Mouse (Mus musculus) stomach, postnatal 0 days (tissue): ENCODE results near the gene Ppox. TPM values are rescaled to one million over a fixed set of nuclear protein-coding genes. Genes with fewer than 3 reads are reported as not detected.

Experiments used
- ATAC-seq: fragments of 200-750 bp; cut with Nextera tagmentation; 2 replicates; pipeline ENCODE4 v1.8.0; 2017; ENCODE audit not compliant: low FRiP score, low TSS enrichment
- DNase-seq: peaks from one replicate; pipeline ENCODE4 v3.0.0-alpha.2; 2016; ENCODE audit warnings: low spot score
- H3K27ac ChIP-seq: fragments of 300-500 bp; sonication (generic); replicated peaks from 2 replicates; pipeline ENCODE4 v1.5.1; 2014; ENCODE audit warnings: mild to moderate bottlenecking, control low read depth
- H3K27me3 ChIP-seq: fragments of 300-500 bp; sonication (generic); 2 replicates; pipeline ENCODE4 v1.6.1; 2014; ENCODE audit warnings: low read length; ENCODE audit not compliant: control insufficient read depth, insufficient read depth
- H3K36me3 ChIP-seq: fragments of 300-500 bp; sonication (generic); 2 replicates; pipeline ENCODE4 v1.6.1; 2014; ENCODE audit warnings: low read length, mixed read lengths; ENCODE audit not compliant: control insufficient read depth, insufficient read depth
- H3K4me1 ChIP-seq: fragments of 300-500 bp; sonication (generic); replicated peaks from 2 replicates; pipeline ENCODE4 v1.6.1; 2014; ENCODE audit warnings: antibody characterized with exemption; ENCODE audit not compliant: control insufficient read depth, insufficient read depth
- H3K4me2 ChIP-seq: fragments of 300-500 bp; sonication (generic); replicated peaks from 2 replicates; pipeline ENCODE4 v1.6.1; 2014; ENCODE audit warnings: low read depth, mild to moderate bottlenecking, control low read depth, moderate library complexity
- H3K4me3 ChIP-seq: fragments of 300-500 bp; sonication (generic); 2 replicates; pipeline ENCODE4 v1.5.1; 2014; ENCODE audit warnings: low read depth, low read length, control low read depth
- H3K9ac ChIP-seq: fragments of 300-500 bp; sonication (generic); 2 replicates; pipeline ENCODE4 v1.6.1; 2014; ENCODE audit warnings: mild to moderate bottlenecking, low read length, control low read depth, mixed read lengths
- H3K9me3 ChIP-seq: fragments of 300-500 bp; sonication (generic); 2 replicates; pipeline ENCODE4 v1.6.1; 2016; ENCODE audit warnings: low read length; ENCODE audit not compliant: control insufficient read depth
- CTCF ChIP-seq: IDR thresholded peaks from 2 replicates; pipeline ENCODE4 v1.5.1; 2016; ENCODE audit warnings: antibody characterized with exemption, low read depth, mild to moderate bottlenecking, moderate library complexity
- EP300 ChIP-seq: optimal IDR thresholded peaks from 2 replicates; pipeline ENCODE3; 2016; ENCODE audit warnings: antibody characterized with exemption
- WGBS: fragments of 180-500 bp; shearing (Covaris S2); extraction: QIAGEN DNeasy Blood & Tissue Kit; methylation state at CpG from one replicate; pipeline ENCODE4 v1.1.7; 2014; 5-methylcytosine and 5-hydroxymethylcytosine counted together
- polyA plus RNA-seq: library from polyadenylated mRNA; unstranded; fragments of >200 nt; fragmentation: Nextera tagmentation; extraction: Ambion mirVana; gene quantifications from 2 replicates; pipeline ENCODE4 v1.2.1, GENCODE M21; 2015

Gene Ppox
- polyA plus RNA-seq, 1 experiment from 2014 or later: 16.8 TPM

- H3K4me1 ChIP-seq: no peaks in the 10 kb centered on the region
- no peak overlapping the region for H3K27ac ChIP-seq
- no peak overlapping the region for H3K4me2 ChIP-seq
- TF ChIP-seq EP300 (no peak), CTCF (peak; percentile 90)
- WGBS: 76% methylated on average over 14 of the region's 14 CpGs
- no peak overlapping the region for H3K9ac ChIP-seq
- DNase-seq: peak; percentile 82
- peaks cover 35% of the 10 kb centered on the region for H3K36me3 ChIP-seq
- H3K4me3 ChIP-seq: no peak overlapping the region
- H3K27me3 ChIP-seq: no peaks in the 10 kb centered on the region
- ATAC-seq: 0 out of 2 replicates have a peak, but pooled peaks have one; percentile 48
- H3K9me3 ChIP-seq: no peaks in the 10 kb centered on the region
Observed at GRCm38 (mm10) chr1:171238463-171238862, 42.5 kb downstream of the Ppox start.

- 54% methylated on average over 6 of the region's 6 CpGs for WGBS
- no peaks in the 10 kb centered on the region for H3K27me3 ChIP-seq
- no peak overlapping the region for H3K4me2 ChIP-seq
- H3K36me3 ChIP-seq: peaks cover 35% of the 10 kb centered on the region
- DNase-seq (no peak), ATAC-seq (no peak)
- TF ChIP-seq CTCF: no peak
- TF ChIP-seq EP300: no peak
- H3K9ac ChIP-seq: no peak overlapping the region
- peak overlapping the region; percentile 13; the same call in 1 of the 2 replicates for H3K27ac ChIP-seq
- H3K9me3 ChIP-seq: no peaks in the 10 kb centered on the region
- H3K4me3 ChIP-seq: no peak overlapping the region
- no peaks in the 10 kb centered on the region for H3K4me1 ChIP-seq
Observed at GRCm38 (mm10) chr1:171237438-171237837, 43.5 kb downstream of the Ppox start.

- WGBS: 73% methylated on average over 4 of the region's 4 CpGs
- no peak overlapping the region for H3K9ac ChIP-seq
- no peak overlapping the region for H3K4me2 ChIP-seq
- DNase-seq (no peak), ATAC-seq (no peak)
- peaks cover 35% of the 10 kb centered on the region for H3K36me3 ChIP-seq
- H3K27ac ChIP-seq: no peak overlapping the region
- no peaks in the 10 kb centered on the region for H3K9me3 ChIP-seq
- no peaks in the 10 kb centered on the region for H3K4me1 ChIP-seq
- H3K4me3 ChIP-seq: no peak overlapping the region
- TF ChIP-seq EP300 (no peak), CTCF (no peak)
- H3K27me3 ChIP-seq: no peaks in the 10 kb centered on the region
Observed at GRCm38 (mm10) chr1:171235791-171236190, 45.2 kb downstream of the Ppox start.

GRCm38 (mm10) chr1:171234538-171234937 lies 46.4 kb downstream of the Ppox start:
- Histone ChIP-seq H3K4me1 (no peaks in the 10 kb centered on the region), H3K9ac (no peak overlapping the region), H3K27ac (no peak overlapping the region), H3K4me2 (no peak overlapping the region), H3K36me3 (peaks cover 35% of the 10 kb centered on the region), H3K9me3 (no peaks in the 10 kb centered on the region), H3K4me3 (no peak overlapping the region), H3K27me3 (no peaks in the 10 kb centered on the region)
- ATAC-seq (no peak), DNase-seq (no peak)
- WGBS: 86% methylated on average over 4 of the region's 4 CpGs
- TF ChIP-seq EP300 (no peak), CTCF (no peak)

- Histone ChIP-seq H3K27me3 (no peaks in the 10 kb centered on the region), H3K9me3 (no peaks in the 10 kb centered on the region), H3K36me3 (peaks cover 34% of the 10 kb centered on the region), H3K4me2 (no peak within 1 kb of the TSS), H3K4me3 (no peak within 1 kb of the TSS), H3K9ac (no peak within 1 kb of the TSS), H3K4me1 (no peaks in the 10 kb centered on the region), H3K27ac (0 out of 2 replicates have a peak within 1 kb of the TSS, but pooled peaks have one; percentile 5)
- DNase-seq (no peak), ATAC-seq (no peak)
- 79% methylated on average over 14 of the region's 14 CpGs for WGBS
- TF ChIP-seq CTCF: no peak
- TF ChIP-seq EP300: no peak
Observed at GRCm38 (mm10) chr1:171234126-171234525, 46.9 kb downstream of the Ppox start, which contains the start of gene Fcer1g. Fcer1g (minus strand) TSS chr1:171234365.

- Histone ChIP-seq H3K36me3 (peaks cover 29% of the 10 kb centered on the region), H3K9ac (no peak overlapping the region), H3K4me1 (no peaks in the 10 kb centered on the region), H3K27me3 (no peaks in the 10 kb centered on the region), H3K4me3 (no peak overlapping the region), H3K9me3 (no peaks in the 10 kb centered on the region), H3K27ac (0 out of 2 replicates have a peak overlapping the region, but pooled peaks have one; percentile 5), H3K4me2 (no peak overlapping the region)
- no peak for ATAC-seq
- DNase-seq: no peak
- TF ChIP-seq CTCF (no peak), EP300 (no peak)
- WGBS: 85% methylated on average over 12 of the region's 12 CpGs
Observed at GRCm38 (mm10) chr1:171232800-171233730, 47.9 kb downstream of the Ppox start.
